Mouse (Mus musculus): Measurements from ENCODE around the gene Zfp385a. TPM values are rescaled to one million over a fixed set of nuclear protein-coding genes. Genes with fewer than 3 reads are reported as not detected.

The Zfp385a gene
- polyA plus RNA-seq, 1 experiment from 2014 or later: 20.9 TPM

DNA sequence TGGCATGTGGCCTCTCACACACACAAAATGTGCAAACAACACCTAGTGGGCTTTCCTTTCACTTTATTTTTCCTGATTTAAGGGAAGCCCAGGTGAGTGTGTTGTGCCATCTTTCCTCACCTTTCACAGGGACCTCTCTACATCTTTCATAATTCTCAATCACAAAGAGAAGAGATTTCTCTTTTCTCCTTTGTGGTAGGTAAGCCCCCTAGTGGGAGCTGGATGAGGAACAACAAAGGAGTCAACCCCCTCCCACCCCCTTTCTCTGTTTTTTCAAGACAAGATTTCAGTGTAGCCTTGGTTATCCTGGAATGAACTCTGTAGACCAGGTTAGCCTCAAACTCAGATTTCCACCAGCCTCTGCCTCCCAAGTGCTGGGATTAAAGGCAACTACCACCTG, 3.7 kb upstream of the Zfp385a start:
- H3K9ac ChIP-seq: no peak overlapping the region
- H3K4me2 ChIP-seq (replicated peaks): no peak overlapping the region
- H3K4me1 ChIP-seq: peaks cover 23% of the 10 kb centered on the region
- peaks cover 3% of the 10 kb centered on the region; the same call in 1 of the 2 replicates for H3K36me3 ChIP-seq
- H3K4me3 ChIP-seq: no peak overlapping the region
- H3K27ac ChIP-seq: no peak overlapping the region
- peaks cover 29% of the 10 kb centered on the region for H3K27me3 ChIP-seq (replicated peaks)
- ATAC-seq (ENCODE audit: low FRiP score, low read depth): no peak
- H3K9me3 ChIP-seq: no peaks in the 10 kb centered on the region

DNA sequence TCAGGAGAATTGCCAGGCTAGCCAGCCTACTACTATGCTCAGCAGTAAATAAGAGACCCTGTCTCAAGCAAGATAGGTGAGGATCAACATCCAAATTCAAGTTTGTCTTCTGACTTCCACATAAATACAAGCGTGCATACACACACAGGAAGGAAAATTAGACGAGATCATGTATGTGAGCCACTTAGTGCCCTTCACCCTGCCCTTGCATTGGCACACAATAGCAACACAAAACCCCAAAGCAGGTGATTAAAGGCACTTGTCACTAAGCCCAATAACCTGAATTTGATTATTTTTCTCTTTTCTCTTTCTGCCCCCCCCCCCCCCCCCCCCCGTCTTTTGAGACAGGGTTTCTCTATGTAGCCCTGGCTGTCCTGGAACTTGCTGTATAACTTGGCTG, 3.1 kb upstream of the Zfp385a start:
- no peak for ATAC-seq (ENCODE audit: low FRiP score, low read depth)
- Histone ChIP-seq H3K9me3 (no peaks in the 10 kb centered on the region), H3K4me1 (peaks cover 23% of the 10 kb centered on the region), H3K36me3 (peaks cover 3% of the 10 kb centered on the region; the same call in 1 of the 2 replicates), H3K27ac (no peak overlapping the region), H3K4me3 (no peak overlapping the region), H3K9ac (no peak overlapping the region), H3K27me3 (replicated peaks) (peaks cover 31% of the 10 kb centered on the region), H3K4me2 (replicated peaks) (no peak overlapping the region)
- whole genome bisulfite sequencing: 67% methylated on average over 3 of the region's 3 CpGs

DNA sequence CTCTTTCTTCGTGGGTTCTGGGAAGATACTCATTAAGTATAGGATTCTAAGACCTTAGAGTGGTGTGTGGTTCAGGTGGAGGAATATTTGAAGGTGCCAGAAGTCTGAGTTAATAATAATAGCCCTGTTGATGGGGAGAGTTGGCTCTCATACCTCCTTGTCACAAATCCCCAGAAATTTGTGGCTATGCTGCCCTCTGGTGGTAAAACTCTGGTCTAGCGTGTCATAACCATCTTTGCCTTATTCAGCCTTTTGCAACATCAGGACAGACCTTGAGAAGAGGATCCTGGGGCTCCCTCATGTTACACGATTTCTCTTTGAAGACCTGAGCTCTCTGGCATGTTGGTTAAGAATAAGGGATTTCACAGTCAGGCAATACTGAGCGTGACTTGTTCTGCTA, 2.5 kb upstream of the Zfp385a start:
- no peak overlapping the region for H3K9ac ChIP-seq
- H3K9me3 ChIP-seq: no peaks in the 10 kb centered on the region
- peaks cover 31% of the 10 kb centered on the region for H3K27me3 ChIP-seq (replicated peaks)
- H3K4me3 ChIP-seq: no peak overlapping the region
- H3K4me2 ChIP-seq (replicated peaks): no peak overlapping the region
- ATAC-seq (ENCODE audit: low FRiP score, low read depth): no peak
- no peak overlapping the region for H3K27ac ChIP-seq
- H3K4me1 ChIP-seq: peaks cover 23% of the 10 kb centered on the region
- peaks cover 3% of the 10 kb centered on the region; the same call in 1 of the 2 replicates for H3K36me3 ChIP-seq
- WGBS: 19% methylated on average over 4 of the region's 4 CpGs

DNA sequence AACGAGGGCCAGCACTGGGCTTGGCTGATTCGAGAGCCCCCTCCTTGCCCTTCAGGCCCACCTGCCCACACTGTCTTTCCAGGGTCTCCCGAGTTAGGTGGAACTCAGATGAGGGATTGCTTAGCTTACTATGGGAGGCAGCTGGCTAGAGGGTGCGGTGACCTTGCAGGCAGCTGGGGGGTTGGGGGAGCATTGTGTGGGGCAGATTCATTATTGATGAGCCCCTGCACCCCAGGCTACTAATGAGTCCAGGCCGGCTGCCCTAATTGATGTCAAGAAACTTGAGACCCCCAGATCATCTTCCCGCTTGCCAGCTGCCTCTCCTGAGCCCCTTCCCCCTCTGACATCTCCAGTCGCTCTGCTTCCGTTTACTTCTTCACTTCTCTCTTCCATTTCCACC, 1.7 kb upstream of the Zfp385a start:
- Histone ChIP-seq H3K4me3 (no peak overlapping the region), H3K36me3 (peaks cover 3% of the 10 kb centered on the region; the same call in 1 of the 2 replicates), H3K4me2 (replicated peaks) (peak overlapping the region; percentile 88), H3K27ac (no peak overlapping the region; the same call in 1 of the 2 replicates), H3K9ac (no peak overlapping the region), H3K4me1 (peaks cover 23% of the 10 kb centered on the region), H3K27me3 (replicated peaks) (peaks cover 31% of the 10 kb centered on the region), H3K9me3 (no peaks in the 10 kb centered on the region)
- WGBS: 36% methylated on average over 8 of the region's 8 CpGs
- ATAC-seq (ENCODE audit: low FRiP score, low read depth): no peak

DNA sequence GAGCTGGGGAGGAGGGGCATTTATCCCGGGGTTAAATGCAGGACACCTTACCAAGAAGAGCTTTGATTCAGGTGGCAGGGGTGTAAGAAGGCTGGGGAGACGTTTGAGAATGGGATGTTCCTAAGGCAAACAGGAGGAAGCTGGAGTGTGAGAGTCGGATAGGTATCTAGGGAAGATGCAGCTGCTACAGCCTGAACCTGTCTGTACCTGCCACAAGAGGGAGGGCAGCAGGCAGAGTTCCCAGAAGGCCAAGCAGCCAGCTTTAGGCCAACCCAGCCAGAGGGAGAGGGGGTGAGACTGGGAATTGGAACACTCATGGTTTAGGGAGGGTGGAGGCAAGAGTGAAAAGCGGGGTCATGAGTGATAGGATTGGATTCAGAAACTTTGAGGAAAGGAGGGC, 893 bp upstream of the Zfp385a start:
- 20% methylated on average over 4 of the region's 4 CpGs for WGBS
- no peak overlapping the region for H3K4me3 ChIP-seq
- no peaks in the 10 kb centered on the region for H3K9me3 ChIP-seq
- no peak for ATAC-seq (ENCODE audit: low FRiP score, low read depth)
- H3K36me3 ChIP-seq: peaks cover 3% of the 10 kb centered on the region; the same call in 1 of the 2 replicates
- peaks cover 23% of the 10 kb centered on the region for H3K4me1 ChIP-seq
- H3K4me2 ChIP-seq (replicated peaks): peak overlapping the region; percentile 88
- no peak overlapping the region for H3K9ac ChIP-seq
- H3K27me3 ChIP-seq (replicated peaks): peaks cover 31% of the 10 kb centered on the region
- H3K27ac ChIP-seq: no peak overlapping the region

DNA sequence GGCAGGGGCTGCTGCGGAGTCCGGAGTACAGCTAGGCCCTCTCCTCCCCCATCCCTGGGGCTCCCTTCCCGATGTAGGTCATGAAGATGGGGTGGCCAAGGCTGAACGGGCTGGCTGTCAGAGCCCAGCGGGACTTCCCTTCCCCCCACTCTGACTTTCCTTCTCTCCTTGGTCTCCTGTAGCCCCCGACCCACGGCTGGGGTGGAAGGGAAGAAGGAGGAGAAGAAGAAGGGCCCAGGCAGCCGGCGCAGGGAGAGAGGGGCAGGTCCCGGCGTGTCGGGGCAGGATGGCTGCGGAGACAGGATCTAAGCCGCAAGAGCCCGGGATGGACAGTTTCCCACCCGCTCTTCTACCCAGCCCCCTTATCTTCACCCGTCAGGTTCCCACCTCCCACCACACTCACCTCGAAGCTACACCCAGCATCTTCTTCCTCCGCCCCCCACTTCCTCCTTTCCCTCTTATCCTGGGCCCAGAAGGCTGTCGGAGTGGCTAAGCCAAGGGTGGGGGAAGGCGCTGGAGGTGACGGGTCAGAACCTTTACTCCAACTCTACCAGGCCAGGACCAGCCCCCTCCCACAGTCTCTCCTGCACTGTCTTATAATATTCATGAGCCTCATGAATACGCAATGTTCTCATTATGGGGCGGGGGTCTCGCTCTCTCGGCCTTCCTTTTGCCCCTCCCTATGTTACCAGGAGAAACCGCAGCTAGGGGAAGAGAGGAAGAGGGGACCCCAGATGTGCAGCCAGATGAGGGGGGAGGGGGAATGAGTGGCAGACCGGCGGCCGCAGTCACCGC, 530 bp downstream of the Zfp385a start:
- Histone ChIP-seq H3K27me3 (replicated peaks) (peaks cover 31% of the 10 kb centered on the region), H3K27ac (no peak overlapping the region), H3K36me3 (no peaks in the 10 kb centered on the region), H3K9me3 (no peaks in the 10 kb centered on the region), H3K4me3 (peak overlapping the region; percentile 52), H3K4me2 (replicated peaks) (peak overlapping the region; percentile 88), H3K9ac (peak overlapping the region; percentile 56), H3K4me1 (peaks cover 25% of the 10 kb centered on the region)
- ATAC-seq (ENCODE audit: low FRiP score, low read depth): peak; percentile 37; the same call in 1 of the 2 replicates
- 5% methylated on average over 29 of the region's 31 CpGs for WGBS

DNA sequence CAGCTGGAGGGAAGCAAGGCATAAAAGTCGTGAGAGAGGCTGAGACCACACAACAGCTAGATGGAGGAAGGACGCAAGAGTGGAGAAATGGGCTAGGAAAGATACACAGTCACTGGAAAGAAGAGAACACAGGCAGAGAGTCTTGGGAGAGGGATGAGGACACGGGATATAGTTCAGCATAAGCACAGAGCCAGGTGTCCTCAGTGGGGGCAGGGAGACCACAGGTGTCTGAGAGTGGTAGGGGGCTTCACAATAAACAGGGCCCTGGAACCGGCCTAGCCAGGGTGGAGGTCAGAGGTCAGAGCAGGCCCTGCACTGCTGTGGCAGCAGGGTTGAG, 1.1 kb downstream of the Zfp385a start:
- no peaks in the 10 kb centered on the region for H3K36me3 ChIP-seq
- 32% methylated on average over 4 of the region's 4 CpGs for WGBS
- H3K4me2 ChIP-seq (replicated peaks): peak overlapping the region; percentile 88
- no peak for ATAC-seq (ENCODE audit: low FRiP score, low read depth)
- H3K27ac ChIP-seq: no peak overlapping the region
- peaks cover 31% of the 10 kb centered on the region for H3K4me1 ChIP-seq
- H3K27me3 ChIP-seq (replicated peaks): peaks cover 31% of the 10 kb centered on the region
- peak overlapping the region; percentile 52 for H3K4me3 ChIP-seq
- H3K9ac ChIP-seq: 0 out of 2 replicates have a peak overlapping the region, but pooled peaks have one; percentile 56
- H3K9me3 ChIP-seq: no peaks in the 10 kb centered on the region

DNA sequence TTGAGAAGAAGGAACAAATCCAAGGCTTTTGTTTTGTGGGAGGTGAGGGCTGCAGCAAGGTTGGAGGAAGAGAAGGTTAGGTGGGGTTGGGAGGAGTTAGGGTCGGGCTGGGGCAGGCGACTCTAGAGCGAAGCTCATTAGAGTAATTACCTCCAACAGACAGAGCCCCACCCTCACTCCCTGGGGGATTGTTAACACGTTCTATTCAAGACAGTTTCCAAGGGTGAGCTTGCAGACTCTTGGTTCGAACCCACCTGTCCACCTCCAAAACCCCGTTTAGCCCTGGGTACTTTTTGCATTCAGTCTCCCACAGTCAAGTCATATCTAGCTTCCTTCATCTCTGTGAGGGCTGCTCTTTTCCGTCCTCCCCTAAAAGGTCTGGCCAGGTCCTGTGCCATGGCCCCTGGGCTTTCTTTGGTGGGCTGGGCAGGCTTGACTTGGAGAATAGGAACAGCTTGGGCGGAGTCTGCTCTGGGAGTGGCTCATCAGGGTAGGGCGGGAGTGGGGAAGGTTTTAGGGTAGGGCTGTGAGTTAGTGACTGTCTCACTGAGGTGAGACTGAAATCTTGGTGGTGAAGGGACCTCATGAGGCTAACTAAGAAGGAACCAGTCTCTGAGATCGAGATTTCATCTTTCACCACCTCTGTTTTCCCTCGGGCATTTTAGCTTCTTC, 2.8 kb downstream of the Zfp385a start:
- Histone ChIP-seq H3K27me3 (replicated peaks) (peaks cover 31% of the 10 kb centered on the region), H3K36me3 (no peaks in the 10 kb centered on the region), H3K9ac (no peak overlapping the region), H3K9me3 (no peaks in the 10 kb centered on the region), H3K4me2 (replicated peaks) (0 out of 2 replicates have a peak overlapping the region, but pooled peaks have one; percentile 0), H3K4me3 (no peak overlapping the region), H3K27ac (no peak overlapping the region), H3K4me1 (peaks cover 41% of the 10 kb centered on the region)
- ATAC-seq (ENCODE audit: low FRiP score, low read depth): no peak
- WGBS: 14% methylated on average over 11 of the region's 11 CpGs

DNA sequence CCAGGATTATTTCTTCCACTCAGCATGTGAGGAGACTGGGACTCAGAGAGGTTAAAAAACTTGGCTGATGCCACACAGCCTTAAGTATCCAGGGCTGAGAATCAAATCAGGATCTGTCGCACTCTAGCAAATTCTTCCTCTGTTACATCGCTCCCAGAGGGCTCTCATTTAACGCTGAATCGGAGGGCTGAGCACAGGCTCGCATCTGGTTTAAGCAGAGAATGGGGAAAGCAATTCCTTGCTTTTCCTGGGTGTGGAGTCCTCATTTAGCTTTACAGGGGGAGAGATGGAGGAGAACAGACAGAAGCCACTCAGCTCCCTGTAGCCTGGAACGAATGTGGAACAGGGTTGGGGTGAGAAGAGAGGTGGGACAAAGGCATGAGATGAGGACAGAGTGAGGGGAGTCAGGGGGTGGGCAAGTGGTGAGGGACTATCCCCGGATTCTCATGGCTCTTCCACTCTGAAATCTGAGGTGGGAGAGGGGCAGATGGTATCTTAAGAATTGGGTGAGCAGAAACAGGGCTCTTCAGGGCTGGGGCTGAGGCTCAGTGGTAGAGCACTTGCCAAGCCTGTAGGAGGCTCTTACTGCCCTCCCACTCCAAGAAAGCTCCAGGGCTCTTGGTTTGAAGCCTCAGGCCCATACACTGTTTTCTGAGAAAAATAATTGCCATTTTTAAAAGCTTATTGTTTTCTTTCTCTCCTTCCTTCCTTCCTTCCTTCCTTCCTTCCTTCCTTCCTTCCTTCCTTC, 4.2 kb downstream of the Zfp385a start:
- WGBS: 24% methylated on average over 7 of the region's 7 CpGs
- Histone ChIP-seq H3K4me2 (replicated peaks) (no peak overlapping the region), H3K4me1 (peaks cover 38% of the 10 kb centered on the region), H3K4me3 (no peak overlapping the region), H3K27me3 (replicated peaks) (peaks cover 23% of the 10 kb centered on the region), H3K36me3 (no peaks in the 10 kb centered on the region), H3K9ac (no peak overlapping the region), H3K27ac (no peak overlapping the region), H3K9me3 (no peaks in the 10 kb centered on the region)
- no peak for ATAC-seq (ENCODE audit: low FRiP score, low read depth)

DNA sequence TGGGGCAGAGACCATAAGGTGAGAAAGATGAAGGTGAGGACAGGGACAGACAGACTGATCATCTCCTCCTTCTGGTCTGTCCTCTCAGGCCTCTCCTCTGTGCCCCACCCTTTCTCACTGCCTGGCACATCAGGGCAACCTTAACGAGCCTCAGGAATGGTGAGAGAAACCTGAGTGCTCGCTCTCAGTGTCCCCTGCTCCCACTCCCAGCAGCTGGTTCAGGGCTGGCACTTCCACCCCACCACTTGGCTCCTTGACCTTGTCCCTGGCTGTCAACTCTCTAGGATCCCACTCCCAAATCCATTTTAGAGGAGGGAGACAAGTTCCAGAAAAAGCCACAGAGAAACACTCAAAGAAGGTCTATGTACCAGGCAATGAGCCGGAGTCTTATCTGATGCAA, 4.9 kb downstream of the Zfp385a start:
- H3K27ac ChIP-seq: no peak overlapping the region
- H3K4me2 ChIP-seq (replicated peaks): no peak overlapping the region
- ATAC-seq (ENCODE audit: low FRiP score, low read depth): no peak
- no peak overlapping the region for H3K9ac ChIP-seq
- H3K9me3 ChIP-seq: no peaks in the 10 kb centered on the region
- WGBS: 60% methylated on average over 3 of the region's 3 CpGs
- no peak overlapping the region for H3K4me3 ChIP-seq
- peaks cover 17% of the 10 kb centered on the region for H3K27me3 ChIP-seq (replicated peaks)
- peaks cover 32% of the 10 kb centered on the region for H3K4me1 ChIP-seq
- no peaks in the 10 kb centered on the region for H3K36me3 ChIP-seq

DNA sequence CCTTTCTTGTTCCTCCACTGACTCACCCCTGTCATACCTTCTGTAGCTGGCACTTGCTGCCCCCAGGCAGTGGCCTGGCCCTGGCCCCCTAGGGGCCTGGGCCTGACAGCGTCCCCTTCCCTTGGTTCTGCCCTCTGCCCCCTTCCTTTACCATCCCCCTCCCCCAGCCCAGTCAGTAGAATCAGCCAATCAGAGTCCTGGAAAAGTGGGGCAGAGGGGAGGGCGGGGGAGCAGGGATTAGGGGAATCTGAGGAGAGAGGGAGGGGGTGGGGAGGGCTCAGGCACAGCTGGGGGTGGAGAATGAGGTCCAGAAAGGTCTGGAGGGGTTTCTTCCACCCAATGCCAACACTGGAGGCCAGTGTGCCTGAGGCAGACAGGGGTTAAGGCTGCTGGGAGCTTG, 5.7 kb downstream of the Zfp385a start:
- H3K27me3 ChIP-seq (replicated peaks): peaks cover 9% of the 10 kb centered on the region
- no peak overlapping the region for H3K4me2 ChIP-seq (replicated peaks)
- H3K4me1 ChIP-seq: peaks cover 23% of the 10 kb centered on the region
- ATAC-seq (ENCODE audit: low FRiP score, low read depth): no peak
- H3K9me3 ChIP-seq: no peaks in the 10 kb centered on the region
- no peak overlapping the region for H3K4me3 ChIP-seq
- H3K36me3 ChIP-seq: no peaks in the 10 kb centered on the region
- 5% methylated on average over 2 of the region's 2 CpGs for WGBS
- no peak overlapping the region for H3K27ac ChIP-seq
- no peak overlapping the region for H3K9ac ChIP-seq

DNA sequence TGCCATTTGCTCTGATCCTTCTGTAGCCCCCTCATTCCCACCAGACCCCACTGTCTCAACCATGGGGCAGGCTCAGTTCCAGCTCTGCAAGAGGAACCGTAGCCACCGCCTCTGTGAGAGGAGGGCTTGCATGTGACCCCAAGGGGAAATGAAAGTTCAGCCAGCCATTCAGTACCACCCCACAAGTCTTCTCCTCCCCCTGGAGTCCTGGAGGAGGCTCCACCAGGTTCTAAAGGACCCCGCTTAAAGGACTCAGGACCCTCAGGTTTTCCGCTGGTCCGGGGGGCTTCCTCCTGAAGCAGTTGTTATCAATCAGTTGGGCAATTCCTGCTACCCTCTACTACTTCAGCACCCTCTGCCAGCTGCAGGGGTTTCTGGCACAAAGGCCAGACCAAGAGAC, 6.2 kb downstream of the Zfp385a start:
- no peak overlapping the region for H3K4me2 ChIP-seq (replicated peaks)
- no peak overlapping the region for H3K27ac ChIP-seq
- peaks cover 4% of the 10 kb centered on the region for H3K27me3 ChIP-seq (replicated peaks)
- WGBS: 72% methylated on average over 5 of the region's 5 CpGs
- H3K36me3 ChIP-seq: no peaks in the 10 kb centered on the region
- ATAC-seq (ENCODE audit: low FRiP score, low read depth): no peak
- peaks cover 19% of the 10 kb centered on the region for H3K4me1 ChIP-seq
- no peak overlapping the region for H3K4me3 ChIP-seq
- H3K9ac ChIP-seq: no peak overlapping the region
- no peaks in the 10 kb centered on the region for H3K9me3 ChIP-seq
